Mouse (Mus musculus): ENCODE data around the gene Oxsm.
A peak's percentile ranks its signal among the peaks of the same experiment; 100 is the strongest.

Oxsm gene

GRCm38 (mm10) chr14:16236466-16236865 lies 13.1 kb downstream of the Oxsm start:
- no peak for DNase-seq

GRCm38 (mm10) chr14:16233515-16233914 lies 16.1 kb downstream of the Oxsm start:
- no peak for DNase-seq

- no peak for DNase-seq
Observed at GRCm38 (mm10) chr14:16230581-16230980, 19.0 kb downstream of the Oxsm start.

- no peak for DNase-seq
Observed at GRCm38 (mm10) chr14:16229395-16229794, 20.2 kb downstream of the Oxsm start.

- peak; percentile 32 for DNase-seq
Observed at GRCm38 (mm10) chr14:16219015-16219414, 30.6 kb downstream of the Oxsm start.

GRCm38 (mm10) chr14:16207722-16208121 lies 41.9 kb downstream of the Oxsm start:
- DNase-seq = no peak

- DNase-seq = no peak
Observed at GRCm38 (mm10) chr14:16201673-16202072, 47.9 kb downstream of the Oxsm start.

- peak; percentile 53 for DNase-seq
Observed at GRCm38 (mm10) chr14:16200969-16201638, 48.5 kb downstream of the Oxsm start.

- no peak for DNase-seq
Observed at GRCm38 (mm10) chr14:16200220-16200912, 49.2 kb downstream of the Oxsm start.

GRCm38 (mm10) chr14:16196518-16196917 lies 53.1 kb downstream of the Oxsm start:
- peak; percentile 12 for DNase-seq

- DNase-seq = no peak
Observed at GRCm38 (mm10) chr14:16195486-16195885, 54.1 kb downstream of the Oxsm start.

- no peak for DNase-seq
Observed at GRCm38 (mm10) chr14:16194125-16194524, 55.5 kb downstream of the Oxsm start.

- DNase-seq = no peak
Observed at GRCm38 (mm10) chr14:16189142-16189541, 60.5 kb downstream of the Oxsm start.

All from kidney, postnatal 14 days (tissue).